Mouse (Mus musculus) limb, embryonic 14.5 days (tissue): ENCODE results near the gene Gm20388. TPM values are rescaled to one million over a fixed set of nuclear protein-coding genes. Genes with fewer than 3 reads are reported as not detected.

Experiments used
- ATAC-seq: fragments of 200-750 bp; cut with Nextera tagmentation; 2 replicates; pipeline ENCODE4 v1.8.0; 2017; ENCODE audit warnings: low read depth, moderate number of reproducible peaks, moderate TSS enrichment; ENCODE audit not compliant: low FRiP score
- DNase-seq: peaks from one replicate; pipeline ENCODE4 v3.0.0-alpha.2; 2015; ENCODE audit warnings: low spot score
- H3K27ac ChIP-seq: fragments of 300-500 bp; sonication (generic); replicated peaks from 2 replicates; pipeline ENCODE4 v1.5.1; 2014; ENCODE audit warnings: low read depth, mild to moderate bottlenecking, low read length, moderate library complexity, mixed read lengths
- H3K27me3 ChIP-seq: fragments of 300-500 bp; sonication (generic); 2 replicates; pipeline ENCODE4 v1.6.1; 2014; ENCODE audit warnings: low read length, mixed read lengths; ENCODE audit not compliant: control insufficient read depth, insufficient read depth
- H3K36me3 ChIP-seq: fragments of 300-500 bp; sonication (generic); 2 replicates; pipeline ENCODE4 v1.6.1; 2014; ENCODE audit warnings: mild to moderate bottlenecking, low read length, moderate library complexity, mixed read lengths; ENCODE audit not compliant: control insufficient read depth, insufficient read depth
- H3K4me1 ChIP-seq: fragments of 300-500 bp; sonication (generic); 2 replicates; pipeline ENCODE4 v1.6.1; 2014; ENCODE audit warnings: antibody characterized with exemption, low read length, mixed read lengths; ENCODE audit not compliant: control insufficient read depth, insufficient read depth
- H3K4me2 ChIP-seq: fragments of 300-500 bp; sonication (generic); replicated peaks from 2 replicates; pipeline ENCODE4 v1.6.1; 2014; ENCODE audit warnings: low read depth, mild to moderate bottlenecking, low read length, moderate library complexity; ENCODE audit not compliant: severe bottlenecking
- H3K4me3 ChIP-seq: fragments of 300-500 bp; sonication (generic); replicated peaks from 2 replicates; pipeline ENCODE4 v1.5.1; 2014; ENCODE audit warnings: low read length
- H3K9ac ChIP-seq: fragments of 300-500 bp; sonication (generic); 2 replicates; pipeline ENCODE4 v1.6.1; 2014; ENCODE audit warnings: mild to moderate bottlenecking, low read depth, low read length, moderate library complexity; ENCODE audit not compliant: severe bottlenecking
- H3K9me3 ChIP-seq: fragments of 300-500 bp; sonication (generic); 2 replicates; pipeline ENCODE4 v1.6.1; 2016; ENCODE audit warnings: low read length; ENCODE audit not compliant: control insufficient read depth
- POLR2A ChIP-seq: fragments of 200-500 bp; IDR thresholded peaks from 2 replicates; pipeline ENCODE4 v1.8.0; 2012; ENCODE audit warnings: inconsistent platforms, mild to moderate bottlenecking, moderate library complexity, borderline replicate concordance; ENCODE audit not compliant: insufficient read depth, insufficient read length; ENCODE audit errors: extremely low read depth
- WGBS: fragments of 180-500 bp; shearing (Covaris S2); extraction: QIAGEN DNeasy Blood & Tissue Kit; methylation state at CpG from one replicate; pipeline ENCODE4 v1.1.7; 2014; 5-methylcytosine and 5-hydroxymethylcytosine counted together
- polyA plus RNA-seq, 2 experiments: library from polyadenylated mRNA; depleted of rRNA in 1 of 2; stranded (reverse) in 1 of 2; unstranded in 1 of 2; fragments of >200 nt; fragmentation: Nextera tagmentation in 1 of 2; extraction: Ambion mirVana in 1 of 2; gene quantifications; 2 replicates each; pipeline versions ENCODE4 v1.2.1 to v1.2.3; 2012 to 2014

Gene Gm20388
- polyA plus RNA-seq, 2 experiments, result 1.9 to 49.9 TPM

DNA sequence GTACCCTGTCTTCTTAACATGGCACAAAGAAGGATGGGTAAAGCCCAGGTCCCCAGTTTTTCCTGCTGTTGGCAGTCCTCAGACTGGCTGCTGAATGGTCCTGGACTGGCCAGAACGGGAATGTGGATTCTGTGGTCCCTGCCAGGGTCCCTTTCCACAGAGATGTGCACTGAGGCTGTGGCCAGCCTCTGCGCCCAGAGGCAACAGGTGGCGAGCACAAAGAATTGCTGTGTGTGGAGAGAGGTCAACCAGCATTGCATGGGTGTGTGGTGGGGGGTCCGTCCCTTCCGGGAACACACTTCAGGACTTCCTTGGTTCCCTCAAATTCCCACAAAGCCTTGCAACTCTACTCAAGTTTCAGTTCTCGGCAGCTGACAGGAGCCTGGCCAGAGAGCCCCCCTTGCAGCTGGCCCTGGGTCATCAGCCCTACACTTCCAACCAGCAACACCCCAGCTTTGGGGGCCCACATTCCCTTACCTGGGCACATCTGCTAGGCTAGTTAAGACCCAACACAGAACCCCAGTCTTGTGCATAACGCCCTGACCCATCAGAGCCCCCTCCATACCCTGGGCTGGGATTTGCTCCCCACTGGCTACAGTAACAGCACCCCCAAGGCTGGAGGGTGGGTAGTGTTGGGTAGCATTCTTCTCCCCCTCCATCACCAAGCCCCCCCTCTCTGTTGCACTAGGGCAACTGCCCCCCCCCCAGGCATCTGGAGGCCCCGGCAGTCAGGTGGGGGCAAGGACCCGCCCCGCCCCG, 2938.7 kb downstream of the Gm20388 start:
- Histone ChIP-seq H3K4me1 (peaks cover 4% of the 10 kb centered on the region), H3K9me3 (no peaks in the 10 kb centered on the region), H3K9ac (no peak overlapping the region; the same call in 1 of the 2 replicates), H3K4me3 (peak overlapping the region; percentile 23), H3K4me2 (no peak overlapping the region), H3K27me3 (no peaks in the 10 kb centered on the region), H3K36me3 (no peaks in the 10 kb centered on the region), H3K27ac (0 out of 2 replicates have a peak overlapping the region, but pooled peaks have one; percentile 52)
- no peak for TF ChIP-seq POLR2A
- peak; percentile 25 for DNase-seq
- peak; percentile 36 for ATAC-seq
- 54% methylated on average over 7 of the region's 11 CpGs for WGBS

DNA sequence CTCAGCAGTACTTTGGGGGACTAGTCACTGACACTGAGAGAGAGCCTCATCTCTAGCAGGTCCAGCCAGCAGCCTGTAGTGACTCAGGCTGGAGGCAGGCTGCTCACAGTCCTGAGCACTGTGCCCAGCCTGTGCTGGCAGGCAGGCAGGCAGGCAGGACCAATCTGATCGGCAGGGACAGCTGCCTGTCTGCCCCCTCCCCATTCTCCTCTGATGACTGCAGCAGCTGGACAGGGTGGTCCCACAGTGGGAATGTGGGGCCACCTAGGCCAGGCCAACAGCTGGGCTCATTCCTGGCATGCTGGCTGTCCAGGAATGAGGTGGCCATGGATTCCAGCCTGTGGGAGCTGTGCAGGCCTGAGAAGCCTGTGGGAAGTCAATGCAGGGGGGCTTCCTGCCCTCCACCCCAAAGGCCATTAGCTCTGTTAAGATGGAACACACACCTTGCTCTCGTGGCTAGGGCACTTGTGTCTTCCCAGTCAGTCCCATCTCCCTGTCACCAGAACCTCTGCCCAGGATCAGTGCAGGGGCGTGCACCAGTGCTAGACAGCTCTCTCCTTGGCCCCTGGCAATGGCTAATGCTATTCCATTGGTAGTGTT, 2940.1 kb downstream of the Gm20388 start:
- H3K36me3 ChIP-seq, result no peaks in the 10 kb centered on the region
- H3K4me1 ChIP-seq, result peaks cover 4% of the 10 kb centered on the region
- TF ChIP-seq POLR2A, result no peak
- H3K4me3 ChIP-seq, result no peak overlapping the region
- peak; percentile 72 for ATAC-seq
- 0 out of 2 replicates have a peak overlapping the region, but pooled peaks have one; percentile 21 for H3K4me2 ChIP-seq
- H3K27ac ChIP-seq, result peak overlapping the region; percentile 9; the same call in 1 of the 2 replicates
- WGBS, result 49% methylated on average over 3 of the region's 3 CpGs
- H3K9me3 ChIP-seq, result no peaks in the 10 kb centered on the region
- H3K9ac ChIP-seq, result no peak overlapping the region
- peak; percentile 66 for DNase-seq
- no peaks in the 10 kb centered on the region for H3K27me3 ChIP-seq

DNA sequence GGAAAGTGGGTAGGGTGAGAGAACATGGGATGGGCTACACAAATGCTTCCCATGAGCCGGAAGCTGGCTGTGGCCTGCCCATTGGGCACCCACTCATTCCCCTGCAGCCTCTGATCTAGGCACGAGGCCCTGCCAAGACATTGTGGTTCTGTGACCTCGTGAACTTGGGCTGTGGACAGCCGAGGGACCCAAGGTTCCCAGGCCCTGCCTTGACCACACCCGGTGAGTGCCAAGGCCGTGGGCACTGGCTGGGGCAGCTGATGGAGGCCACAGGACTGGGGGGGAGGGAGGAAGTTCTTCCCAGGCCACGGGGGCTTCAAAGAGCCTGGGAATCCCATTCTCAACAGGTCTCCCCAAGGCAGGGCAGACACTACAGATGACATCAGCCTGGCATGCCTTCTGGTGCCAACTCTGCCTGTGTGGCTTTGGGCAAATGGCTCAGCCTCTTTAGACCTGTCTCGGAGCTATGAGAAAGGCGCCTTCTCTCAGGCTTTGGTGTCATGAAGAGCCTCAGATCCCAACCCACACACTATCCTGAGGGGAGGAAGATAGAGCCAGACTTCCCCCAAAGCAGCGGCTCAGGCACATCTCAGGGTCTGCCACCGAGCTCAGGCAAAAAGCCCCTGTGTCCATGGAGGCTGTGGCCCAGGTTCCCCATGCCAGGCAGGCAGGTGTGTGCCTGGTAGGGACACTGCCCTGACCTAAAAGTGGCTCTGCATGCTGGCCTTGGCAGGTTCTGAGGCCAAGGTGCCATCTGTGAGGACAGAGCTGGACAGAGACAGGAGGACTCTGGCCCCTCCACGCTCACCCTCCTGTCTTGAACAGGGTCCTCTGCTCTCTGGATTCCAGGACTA, 2941.3 kb downstream of the Gm20388 start:
- DNase-seq (no peak), ATAC-seq (no peak)
- Histone ChIP-seq H3K27ac (no peak overlapping the region), H3K9me3 (no peaks in the 10 kb centered on the region), H3K4me1 (peaks cover 4% of the 10 kb centered on the region), H3K4me2 (no peak overlapping the region), H3K27me3 (no peaks in the 10 kb centered on the region), H3K9ac (no peak overlapping the region), H3K4me3 (no peak overlapping the region), H3K36me3 (no peaks in the 10 kb centered on the region)
- 76% methylated on average over 12 of the region's 12 CpGs for WGBS
- no peak for TF ChIP-seq POLR2A

DNA sequence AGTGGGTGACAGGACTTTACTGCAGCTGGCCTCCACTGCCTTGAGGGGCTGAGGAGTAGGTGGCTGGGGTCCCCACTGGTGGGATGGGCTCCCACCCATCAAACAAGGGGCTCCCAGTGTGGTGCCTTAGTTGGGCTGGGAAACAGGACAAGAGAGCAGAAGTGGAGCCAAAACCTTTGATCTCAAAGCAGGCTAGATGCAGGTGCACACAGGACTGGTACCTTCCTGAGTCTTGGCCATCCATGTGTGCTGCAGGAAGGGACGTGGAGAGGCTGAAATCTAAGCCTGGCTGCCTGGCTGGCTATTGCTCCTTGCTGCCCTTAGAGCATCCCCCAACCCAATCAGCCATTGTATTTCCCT, 2941.9 kb downstream of the Gm20388 start:
- H3K27me3 ChIP-seq, result no peaks in the 10 kb centered on the region
- H3K4me2 ChIP-seq, result no peak overlapping the region
- H3K4me1 ChIP-seq, result peaks cover 4% of the 10 kb centered on the region
- H3K4me3 ChIP-seq, result no peak overlapping the region
- WGBS, result 83% methylated on average over 1 of the region's 1 CpGs
- no peaks in the 10 kb centered on the region for H3K36me3 ChIP-seq
- no peak for DNase-seq
- no peak for ATAC-seq
- no peak overlapping the region for H3K9ac ChIP-seq
- TF ChIP-seq POLR2A, result no peak
- H3K9me3 ChIP-seq, result no peaks in the 10 kb centered on the region
- H3K27ac ChIP-seq, result no peak overlapping the region

DNA sequence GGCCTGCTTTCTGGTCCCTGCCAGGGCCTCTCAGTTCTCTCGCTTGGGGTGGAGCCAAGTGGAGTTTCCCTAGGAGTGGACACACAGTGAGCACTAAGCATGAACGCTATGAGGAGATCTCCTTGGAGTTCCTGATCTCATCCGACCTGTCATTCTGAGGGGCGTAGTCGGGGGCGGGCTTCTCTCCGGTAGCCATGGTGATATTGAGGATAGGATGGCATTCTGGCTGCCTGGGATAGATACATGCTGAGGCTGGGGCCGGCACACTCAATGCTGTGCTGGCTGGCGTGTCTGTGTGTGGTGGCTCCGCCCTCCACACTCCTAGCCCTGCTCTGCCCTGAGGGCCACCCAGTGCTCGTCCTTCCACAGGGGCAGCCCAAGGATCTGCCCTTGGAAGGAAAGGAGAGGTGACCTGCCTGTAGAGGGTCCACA, 2942.7 kb downstream of the Gm20388 start:
- TF ChIP-seq POLR2A, result no peak
- ATAC-seq (no peak), DNase-seq (no peak)
- peaks cover 4% of the 10 kb centered on the region for H3K4me1 ChIP-seq
- H3K27ac ChIP-seq, result no peak overlapping the region
- H3K4me2 ChIP-seq, result no peak overlapping the region
- no peaks in the 10 kb centered on the region for H3K9me3 ChIP-seq
- H3K27me3 ChIP-seq, result no peaks in the 10 kb centered on the region
- H3K4me3 ChIP-seq, result no peak overlapping the region
- no peaks in the 10 kb centered on the region for H3K36me3 ChIP-seq
- H3K9ac ChIP-seq, result no peak overlapping the region
- WGBS, result 26% methylated on average over 11 of the region's 11 CpGs
